Mouse (Mus musculus) erythroblast, embryonic 14.5 days (primary cell): ENCODE measurements around the gene Amph.

Experiments used
- GATA1 ChIP-seq: IDR thresholded peaks from 2 replicates; pipeline ENCODE4 v1.6.1; 2012; ENCODE audit warnings: low read length, inconsistent platforms, mixed read lengths
- TAL1 ChIP-seq: IDR thresholded peaks from 3 replicates; pipeline ENCODE4 v1.6.1; 2012; ENCODE audit warnings: low read length, inconsistent platforms, mixed read lengths

- TF ChIP-seq TAL1 (no peak), GATA1 (no peak)
Measured at GRCm38 (mm10) chr13:19031916-19032688, 84.1 kb downstream of the Amph start.
